Mouse (Mus musculus): ENCODE results near the gene Tlr12. TPM values are rescaled to one million over a fixed set of nuclear protein-coding genes. Genes with fewer than 3 reads are reported as not detected.

Gene Tlr12
- polyA plus RNA-seq (2015; fragmentation: Nextera tagmentation; extraction: Ambion mirVana) = 0.89 and 1.4 TPM in 2 replicates

GRCm38 (mm10) chr4:128618246-128618911 lies at the start of gene Tlr12:
Tlr12 (minus strand) TSS chr4:128618619.

GRCm38 (mm10) chr4:128654505-128655381 lies 36.3 kb upstream of the Tlr12 start, which contains the start of gene Phc2:
Phc2 (plus strand) TSS chr4:128654702.

GRCm38 (mm10) chr4:128609925-128610402 lies 8.5 kb downstream of the Tlr12 start, which contains the start of gene Zscan20:
Zscan20 (minus strand) TSS chr4:128610098.

Other genes with a start within 250 kb of the Tlr12 start
- 1.00 and 1.4 TPM in 2 replicates for gene Zscan20, start 8.5 kb downstream of the Tlr12 start, polyA plus RNA-seq (2015; fragmentation: Nextera tagmentation; extraction: Ambion mirVana)
- 18.0 and 21.1 TPM in 2 replicates for gene Phc2, start 36.1 kb upstream of the Tlr12 start, polyA plus RNA-seq (2015; fragmentation: Nextera tagmentation; extraction: Ambion mirVana)
- 0.08 TPM in 1 of 2 replicates, not detected in the other for gene A3galt2, start 136.7 kb upstream of the Tlr12 start, polyA plus RNA-seq (2015; fragmentation: Nextera tagmentation; extraction: Ambion mirVana)
- 10.7 and 13.6 TPM in 2 replicates for gene Zfp362, start 187.4 kb upstream of the Tlr12 start, polyA plus RNA-seq (2015; fragmentation: Nextera tagmentation; extraction: Ambion mirVana)

Measured in spleen, postnatal 0 days (tissue).